Comparison of ENCODE assay signal across 10 mouse cellular contexts in genomic region chr5:24778082-24778842, GRCm38 (mm10). TPM values are rescaled to one million over a fixed set of nuclear protein-coding genes. Genes with fewer than 3 reads are reported as not detected.
DNase-seq lines count a peak whose midpoint lies in the region; ATAC-seq and TF ChIP-seq lines count a peak whose summit lies in the region.
"Had no signal": no experiment of that assay in that cellular context is flagged by ENCODE, and none has a peak within 500 bp of the region (broad histone marks: within the 10 kb centered on the region; RNA-seq: fewer than 3 reads in every experiment).

No protein-coding gene starts in this region.

- no peak overlapping the region for H3K4me3 ChIP-seq in kidney, embryonic 14.5 days (ENCODE audit: low read length)
- peak overlapping the region; percentile 34; the same call in 1 of the 2 replicates for H3K4me3 ChIP-seq in embryonic facial prominence, embryonic 10.5 days
- H3K4me3 ChIP-seq in hindbrain, embryonic 15.5 days = 0 out of 2 replicates have a peak overlapping the region, but pooled peaks have one; percentile 8
- no peak overlapping the region for H3K4me3 ChIP-seq in thymus, adult 2 months (ENCODE audit: control insufficient read depth, insufficient read depth, low read length)

- intact Hi-C loops in gastrocnemius, postnatal 36 days (cut with DNase I) = loop anchor here (2.0 kb wide), 1 partner anchor 103 kb away; no protein-coding TSS in a partner anchor

- H3K9me3 ChIP-seq in kidney, embryonic 14.5 days (ENCODE audit: control insufficient read depth, low read length) = no peaks in the 10 kb centered on the region; the same call in 1 of the 2 replicates
- H3K9me3 ChIP-seq in embryonic facial prominence, embryonic 10.5 days = peaks cover 4% of the 10 kb centered on the region; the same call in 1 of the 2 replicates
- H3K9me3 ChIP-seq in hindbrain, embryonic 15.5 days = no peaks in the 10 kb centered on the region

- H3K36me3 ChIP-seq in kidney, embryonic 14.5 days (ENCODE audit: control insufficient read depth, insufficient read depth, low read length) = no peaks in the 10 kb centered on the region
- H3K36me3 ChIP-seq in embryonic facial prominence, embryonic 10.5 days (replicated peaks) = no peaks in the 10 kb centered on the region
- H3K36me3 ChIP-seq in hindbrain, embryonic 15.5 days = no peaks in the 10 kb centered on the region
- H3K36me3 ChIP-seq in thymus, adult 2 months (ENCODE audit: control insufficient read depth, insufficient read depth, low read length) = no peaks in the 10 kb centered on the region

- H3K4me1 ChIP-seq in kidney, embryonic 14.5 days (ENCODE audit: control insufficient read depth, insufficient read depth, low read length) = 0 out of 2 replicates have a peak, but pooled peaks cover 3% of the 10 kb centered on the region
- H3K4me1 ChIP-seq in embryonic facial prominence, embryonic 10.5 days = peaks cover 13% of the 10 kb centered on the region
- H3K4me1 ChIP-seq in hindbrain, embryonic 15.5 days (replicated peaks) = peaks cover 13% of the 10 kb centered on the region
- H3K4me1 ChIP-seq in thymus, adult 2 months (replicated peaks; ENCODE audit: control insufficient read depth, insufficient read depth, low read length) = peaks cover 6% of the 10 kb centered on the region

- WGBS in kidney, embryonic 14.5 days = 28% methylated on average over 17 of the region's 17 CpGs
- 18% methylated on average over 17 of the region's 17 CpGs for WGBS in embryonic facial prominence, embryonic 10.5 days
- 12% methylated on average over 17 of the region's 17 CpGs for WGBS in hindbrain, embryonic 15.5 days
- 84% methylated on average over 17 of the region's 17 CpGs for WGBS in thymus, adult 2 months

- H3K27ac ChIP-seq in kidney, embryonic 14.5 days (ENCODE audit: low read depth, low read length) = no peak overlapping the region
- no peak overlapping the region; the same call in 1 of the 2 replicates for H3K27ac ChIP-seq in embryonic facial prominence, embryonic 10.5 days (replicated peaks)
- no peak overlapping the region for H3K27ac ChIP-seq in hindbrain, embryonic 15.5 days (replicated peaks)
- no peak overlapping the region for H3K27ac ChIP-seq in thymus, adult 2 months (ENCODE audit: control insufficient read depth, insufficient read depth, low read length)

- peak; percentile 40; the same call in 1 of the 2 replicates for ATAC-seq in kidney, embryonic 14.5 days (ENCODE audit: low FRiP score, low TSS enrichment)
- ATAC-seq in hindbrain, embryonic 15.5 days (ENCODE audit: low FRiP score, low read depth) = peak; percentile 38; the same call in 1 of the 2 replicates

- TF ChIP-seq POLR2A in thymus, adult 2 months (IDR thresholded peaks at IDR 0.05; ENCODE audit: control insufficient read depth, extremely low read depth, insufficient read depth, low read length, poor library complexity) = no peak

- H3K9ac ChIP-seq in kidney, embryonic 14.5 days (ENCODE audit: low read depth, low read length) = no peak overlapping the region
- H3K9ac ChIP-seq in hindbrain, embryonic 15.5 days = 0 out of 2 replicates have a peak overlapping the region, but pooled peaks have one; percentile 19

- TF ChIP-seq CTCF in thymus, adult 2 months (IDR thresholded peaks at IDR 0.05; ENCODE audit: borderline replicate concordance, control insufficient read depth, extremely low read depth, insufficient read depth, low read length, poor library complexity) = no peak

- H3K27me3 ChIP-seq in kidney, embryonic 14.5 days (ENCODE audit: control insufficient read depth, insufficient read depth, low read length) = no peaks in the 10 kb centered on the region
- peaks cover 29% of the 10 kb centered on the region for H3K27me3 ChIP-seq in embryonic facial prominence, embryonic 10.5 days (replicated peaks; ENCODE audit: low read depth, poor library complexity, severe bottlenecking)
- 0 out of 2 replicates have a peak, but pooled peaks cover 3% of the 10 kb centered on the region for H3K27me3 ChIP-seq in hindbrain, embryonic 15.5 days
- H3K27me3 ChIP-seq in thymus, adult 2 months (ENCODE audit: control insufficient read depth, insufficient read depth, low read length) = no peaks in the 10 kb centered on the region

- DNase-seq in kidney, adult 18-20 months = no peak
- DNase-seq in embryonic facial prominence, embryonic 10.5 days (ENCODE audit: low spot score) = no peak
- DNase-seq in neural tube, embryonic 10.5 days (ENCODE audit: extremely low spot score, low spot score) = peak; percentile 12
- no peak for DNase-seq in thymus, adult 2 months
- DNase-seq in gastrocnemius, postnatal 36 days = no peak
- DNase-seq in cerebellum, adult 8-10 months = no peak
- DNase-seq: kidney, postnatal 4 days; lung, postnatal 36 days had no signal

- peak overlapping the region; percentile 29 for H3K4me2 ChIP-seq in kidney, embryonic 14.5 days (replicated peaks; ENCODE audit: low read depth, low read length)
- peak overlapping the region; percentile 47 for H3K4me2 ChIP-seq in hindbrain, embryonic 15.5 days

RNA-seq across cellular contexts. Expression of gene Crygn, which starts 20.5 kb away (rescaled TPM):
- 1.7 and 2.6 TPM in 2 replicates for polyA plus RNA-seq in kidney, embryonic 14.5 days (2014; fragmentation: Nextera tagmentation; extraction: Ambion mirVana)
- 0.40 and 1.8 TPM in 2 replicates for polyA plus RNA-seq in embryonic facial prominence, embryonic 10.5 days (2016; fragmentation: Nextera tagmentation; extraction: Ambion mirVana)
- polyA plus RNA-seq in hindbrain, embryonic 15.5 days (2015; fragmentation: Nextera tagmentation; extraction: Ambion mirVana) = 0.77 and 2.0 TPM in 2 replicates
- polyA plus RNA-seq in thymus, adult 2 months (2012; rRNA removed) = 0.43 TPM in 1 of 2 replicates, not detected in the other
- 1 to 10 TPM in 1 of 2 experiments, not detected in 1; 3.2 TPM for total RNA-seq in gastrocnemius, postnatal 36 days (2021)

RNA-seq across cellular contexts. Expression of gene Wdr86, which starts 47.7 kb away (rescaled TPM):
- 36.1 and 37.0 TPM in 2 replicates for polyA plus RNA-seq in kidney, embryonic 14.5 days (2014; fragmentation: Nextera tagmentation; extraction: Ambion mirVana)
- 51.1 and 58.6 TPM in 2 replicates for polyA plus RNA-seq in embryonic facial prominence, embryonic 10.5 days (2016; fragmentation: Nextera tagmentation; extraction: Ambion mirVana)
- 7.7 and 8.2 TPM in 2 replicates for polyA plus RNA-seq in hindbrain, embryonic 15.5 days (2015; fragmentation: Nextera tagmentation; extraction: Ambion mirVana)
- 5.7 and 6.8 TPM in 2 replicates for polyA plus RNA-seq in thymus, adult 2 months (2012; rRNA removed)
- total RNA-seq in gastrocnemius, postnatal 36 days (2021) = not detected

Comparison
In these comparisons a context has a peak if more than half of its experiments do, and no peak if none do; other contexts are left out.
1. H3K4me3 ChIP-seq: peak in embryonic facial prominence, embryonic 10.5 days (single experiment) and hindbrain, embryonic 15.5 days (single experiment); none in kidney, embryonic 14.5 days (single experiment) and thymus, adult 2 months (single experiment).